Mouse (Mus musculus): ENCODE data around the gene Tada2a.

GRCm38 (mm10) chr11:84053055-84053454 is 76.3 kb downstream of the Tada2a start:
- TF ChIP-seq CTCF (IDR thresholded peaks at IDR 0.05; ENCODE audit: insufficient read depth, low read length) (no peak), POLR2A (IDR thresholded peaks at IDR 0.05; ENCODE audit: borderline replicate concordance, extremely low read depth, low read depth, low read length) (no peak)
